Mouse (Mus musculus): ENCODE results near the gene Col4a3bp. TPM values are rescaled to one million over a fixed set of nuclear protein-coding genes. Genes with fewer than 3 reads are reported as not detected.

Gene Col4a3bp
- total and polyA plus RNA-seq, 3 experiments = 7.0 to 14.8 (median 11.9) TPM

DNA sequence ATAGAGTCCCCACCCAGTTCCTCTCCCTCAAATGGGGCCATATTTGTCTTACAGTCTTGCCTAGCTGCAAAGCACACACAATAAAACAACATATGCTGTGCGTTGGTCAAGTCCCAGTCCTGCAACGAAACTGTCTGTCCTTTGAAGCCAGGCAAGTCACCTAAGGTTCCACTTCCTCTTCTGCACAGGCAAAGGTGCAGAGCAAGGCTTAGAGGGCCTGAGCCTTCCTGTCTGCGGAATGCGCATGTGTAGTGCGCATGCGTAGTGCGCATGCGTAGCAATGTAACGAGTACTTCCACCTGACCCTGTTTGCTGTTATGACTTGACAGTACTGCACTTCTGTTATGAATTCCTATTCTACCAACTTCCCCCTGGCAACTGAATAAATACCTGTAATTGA lies 26.2 kb upstream of the Col4a3bp start:
- no peaks in the 10 kb centered on the region for H3K9me3 ChIP-seq (replicated peaks; ENCODE audit: low read length)
- peak overlapping the region; percentile 35; the same call in 1 of the 2 replicates for H3K27ac ChIP-seq (ENCODE audit: insufficient read depth, low read depth)
- H3K79me2 ChIP-seq (replicated peaks; ENCODE audit: control insufficient read depth, extremely low read depth, insufficient read depth, poor library complexity, severe bottlenecking) = no peaks in the 10 kb centered on the region
- no peak for TF ChIP-seq E2F4 (IDR thresholded peaks at IDR 0.05; ENCODE audit: insufficient replicate concordance, low read depth, low read length)
- TF ChIP-seq MYC (IDR thresholded peaks at IDR 0.05; ENCODE audit: low read depth, low read length) = 0 out of 2 replicates have a peak, but pooled peaks have one; percentile 33
- no peak for TF ChIP-seq MAX (IDR thresholded peaks at IDR 0.05; ENCODE audit: low read length)
- TF ChIP-seq EP300 (IDR thresholded peaks at IDR 0.05; ENCODE audit: low read length) = peak; percentile 46
- TF ChIP-seq BHLHE40 (IDR thresholded peaks at IDR 0.05; ENCODE audit: low read depth, low read length) = peak; percentile 59
- peak; percentile 94 for TF ChIP-seq NRF1 (IDR thresholded peaks at IDR 0.05; ENCODE audit: low read depth, low read length)
- TF ChIP-seq ELF1 (IDR thresholded peaks at IDR 0.05; ENCODE audit: low read depth, low read length) = peak; percentile 69; the same call in 1 of the 2 replicates
- TF ChIP-seq TCF12 (IDR thresholded peaks at IDR 0.05; ENCODE audit: low read depth, low read length) = peak; percentile 29; the same call in 1 of the 2 replicates
- peak; percentile 17; the same call in 1 of the 2 replicates for TF ChIP-seq JUN (IDR thresholded peaks at IDR 0.05; ENCODE audit: insufficient read depth, low read depth, low read length)
- TF ChIP-seq PAX5 (IDR thresholded peaks at IDR 0.05; ENCODE audit: low read length) = no peak
- TF ChIP-seq HCFC1 (IDR thresholded peaks at IDR 0.05; ENCODE audit: low read depth, low read length) = peak; percentile 43
- peak; percentile 82 for TF ChIP-seq IRF4 (IDR thresholded peaks at IDR 0.05; ENCODE audit: low read depth, low read length)
- no peak overlapping the region for H3K9ac ChIP-seq (ENCODE audit: insufficient read depth, low read depth)
- dilution Hi-C loops (cut with MboI; ENCODE audit: extremely low pct_ligation_motif_present, extremely low pct_unique_long_range_greater_than_20kb, low sequenced_read_pairs) = no loop called here
- H3K4me1 ChIP-seq (ENCODE audit: control insufficient read depth in 1 of 2, insufficient read depth in 2 of 2) = peaks cover 8 to 29% of the 10 kb centered on the region in 2 experiments
- no peak overlapping the region for H3K4me2 ChIP-seq (ENCODE audit: insufficient read depth, low read depth, poor library complexity, severe bottlenecking)
- H3K4me3 ChIP-seq (replicated peaks in 1 of 3; ENCODE audit: low read depth in 2 of 3, low read length in 2 of 3, poor library complexity in 1 of 3) = no peak overlapping the region
- H3K36me3 ChIP-seq (replicated peaks in 1 of 2; ENCODE audit: control insufficient read depth in 1 of 2, insufficient read depth in 1 of 2, low read length in 1 of 2) = peaks cover 28 to 56% of the 10 kb centered on the region in 2 experiments
- in situ Hi-C loops (cut with MboI; ENCODE audit: low pct_ligation_motif_present, low pct_unique_long_range_greater_than_20kb, low sequenced_read_pairs) = no loop called here
- no peaks in the 10 kb centered on the region for H3K27me3 ChIP-seq (replicated peaks)
- peak; percentile 42 for DNase-seq (ENCODE audit: extremely low read depth)

DNA sequence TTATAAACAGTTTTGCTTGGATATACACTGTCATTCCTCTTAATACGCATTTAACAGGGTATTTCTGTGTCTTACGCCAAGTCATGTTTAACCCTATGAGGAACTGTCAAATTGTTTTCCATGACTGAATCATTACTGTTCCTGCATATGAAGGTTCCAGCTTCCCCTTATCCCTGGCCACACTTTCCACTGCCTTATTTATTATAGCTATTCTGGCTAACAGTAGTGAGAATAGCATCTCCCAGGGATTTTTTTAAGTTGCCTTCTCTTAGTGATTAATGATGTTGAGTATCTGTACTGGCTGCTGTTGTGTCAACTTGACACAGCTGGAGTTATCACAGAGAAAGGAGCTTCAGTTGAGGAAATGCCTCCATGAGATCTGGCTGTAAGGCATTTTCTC lies 25.1 kb upstream of the Col4a3bp start:
- H3K27me3 ChIP-seq (replicated peaks) = no peaks in the 10 kb centered on the region
- H3K4me2 ChIP-seq (ENCODE audit: insufficient read depth, low read depth, poor library complexity, severe bottlenecking) = no peak overlapping the region
- in situ Hi-C loops (cut with MboI; ENCODE audit: low pct_ligation_motif_present, low pct_unique_long_range_greater_than_20kb, low sequenced_read_pairs) (no loop called here), dilution Hi-C loops (cut with MboI; ENCODE audit: extremely low pct_ligation_motif_present, extremely low pct_unique_long_range_greater_than_20kb, low sequenced_read_pairs) (no loop called here)
- H3K9me3 ChIP-seq (replicated peaks; ENCODE audit: low read length) = no peaks in the 10 kb centered on the region
- DNase-seq (ENCODE audit: extremely low read depth) = no peak
- H3K79me2 ChIP-seq (replicated peaks; ENCODE audit: control insufficient read depth, extremely low read depth, insufficient read depth, poor library complexity, severe bottlenecking) = no peaks in the 10 kb centered on the region
- H3K9ac ChIP-seq (ENCODE audit: insufficient read depth, low read depth) = no peak overlapping the region
- no peak overlapping the region for H3K27ac ChIP-seq (ENCODE audit: insufficient read depth, low read depth)
- H3K4me3 ChIP-seq (replicated peaks in 1 of 3; ENCODE audit: low read depth in 2 of 3, low read length in 2 of 3, poor library complexity in 1 of 3) = no peak overlapping the region
- TF ChIP-seq UBTF (IDR thresholded peaks at IDR 0.05; ENCODE audit: low read depth, low read length) (no peak), JUND (conservative IDR thresholded peaks at IDR 0.05; ENCODE audit: low read depth, low read length) (no peak), IRF4 (IDR thresholded peaks at IDR 0.05; ENCODE audit: low read depth, low read length) (no peak), EP300 (IDR thresholded peaks at IDR 0.05; ENCODE audit: low read length) (no peak), MXI1 (IDR thresholded peaks at IDR 0.05; ENCODE audit: low read depth, low read length) (no peak), ZMIZ1 (IDR thresholded peaks at IDR 0.05; ENCODE audit: low read depth, low read length) (no peak), RAD21 (IDR thresholded peaks at IDR 0.05; ENCODE audit: low read depth, low read length) (no peak), SMC3 (IDR thresholded peaks at IDR 0.05; ENCODE audit: low read depth, low read length) (no peak), ETS1 (conservative IDR thresholded peaks at IDR 0.05; ENCODE audit: low read depth, low read length) (no peak), RCOR1 (conservative IDR thresholded peaks at IDR 0.05; ENCODE audit: low read depth, low read length) (no peak), POLR2A (IDR thresholded peaks at IDR 0.05; ENCODE audit: low read depth, low read length) (no peak), USF1 (IDR thresholded peaks at IDR 0.05; ENCODE audit: low read depth, low read length) (no peak), E2F4 (IDR thresholded peaks at IDR 0.05; ENCODE audit: insufficient replicate concordance, low read depth, low read length) (no peak), ZKSCAN1 (IDR thresholded peaks at IDR 0.05; ENCODE audit: borderline replicate concordance, low read depth, low read length) (no peak)
- H3K4me1 ChIP-seq (ENCODE audit: control insufficient read depth in 1 of 2, insufficient read depth in 2 of 2) = peaks cover 6 to 27% of the 10 kb centered on the region in 2 experiments
- H3K36me3 ChIP-seq (replicated peaks in 1 of 2; ENCODE audit: control insufficient read depth in 1 of 2, insufficient read depth in 1 of 2, low read length in 1 of 2) = peaks cover 26 to 50% of the 10 kb centered on the region in 2 experiments

Measured in CH12.LX (cell line).